Mouse (Mus musculus) forebrain, embryonic 14.5 days (tissue): ENCODE measurements around the gene Ppp1r12c. TPM values are rescaled to one million over a fixed set of nuclear protein-coding genes. Genes with fewer than 3 reads are reported as not detected.

Experiments
- ATAC-seq: fragments of 200-750 bp; cut with Nextera tagmentation; 2 replicates; pipeline ENCODE4 v1.8.0; 2017; ENCODE audit warnings: mild to moderate bottlenecking, moderate library complexity
- DNase-seq: peaks from one replicate; pipeline ENCODE4 v3.0.0-alpha.2; 2015; ENCODE audit warnings: low spot score
- H3K27ac ChIP-seq: fragments of 300-500 bp; sonication (generic); 2 replicates; pipeline ENCODE4 v1.5.1; 2014; ENCODE audit warnings: low read depth, mild to moderate bottlenecking, control low read depth, low read length, moderate library complexity
- H3K27me3 ChIP-seq: fragments of 300-500 bp; sonication (generic); replicated peaks from 2 replicates; pipeline ENCODE4 v1.6.1; 2014; ENCODE audit warnings: low read length, control low read depth, mixed read lengths; ENCODE audit not compliant: control insufficient read depth, insufficient read depth
- H3K36me3 ChIP-seq: fragments of 300-500 bp; sonication (generic); 2 replicates; pipeline ENCODE4 v1.6.1; 2014; ENCODE audit warnings: low read length, control low read depth; ENCODE audit not compliant: control insufficient read depth, insufficient read depth
- H3K4me1 ChIP-seq: fragments of 300-500 bp; sonication (generic); 2 replicates; pipeline ENCODE4 v1.6.1; 2014; ENCODE audit warnings: antibody characterized with exemption, low read length, control low read depth; ENCODE audit not compliant: control insufficient read depth, insufficient read depth
- H3K4me2 ChIP-seq: fragments of 300-500 bp; sonication (generic); 2 replicates; pipeline ENCODE4 v1.6.1; 2014; ENCODE audit warnings: mild to moderate bottlenecking, control low read depth, low read length
- H3K4me3 ChIP-seq: fragments of 300-500 bp; sonication (generic); 2 replicates; pipeline ENCODE4 v1.5.1; 2014; ENCODE audit warnings: low read depth, low read length, control low read depth
- H3K9ac ChIP-seq: fragments of 300-500 bp; sonication (generic); 2 replicates; pipeline ENCODE4 v1.6.1; 2014; ENCODE audit warnings: mild to moderate bottlenecking, low read length, control low read depth, moderate library complexity
- H3K9me3 ChIP-seq: fragments of 300-500 bp; sonication (generic); replicated peaks from 2 replicates; pipeline ENCODE4 v1.6.1; 2016; ENCODE audit warnings: low read length, control low read depth, mixed read lengths; ENCODE audit not compliant: control insufficient read depth
- WGBS: fragments of 180-500 bp; shearing (Covaris S2); extraction: QIAGEN DNeasy Blood & Tissue Kit; methylation state at CpG from one replicate; pipeline ENCODE4 v1.1.7; 2014; 5-methylcytosine and 5-hydroxymethylcytosine counted together
- polyA plus RNA-seq: library from polyadenylated mRNA; unstranded; fragments of >200 nt; fragmentation: Nextera tagmentation; extraction: Ambion mirVana; gene quantifications from 2 replicates; pipeline ENCODE4 v1.2.1, GENCODE M21; 2014

Ppp1r12c gene
- polyA plus RNA-seq, 1 experiment from 2014 or later: 29.4 TPM

DNA sequence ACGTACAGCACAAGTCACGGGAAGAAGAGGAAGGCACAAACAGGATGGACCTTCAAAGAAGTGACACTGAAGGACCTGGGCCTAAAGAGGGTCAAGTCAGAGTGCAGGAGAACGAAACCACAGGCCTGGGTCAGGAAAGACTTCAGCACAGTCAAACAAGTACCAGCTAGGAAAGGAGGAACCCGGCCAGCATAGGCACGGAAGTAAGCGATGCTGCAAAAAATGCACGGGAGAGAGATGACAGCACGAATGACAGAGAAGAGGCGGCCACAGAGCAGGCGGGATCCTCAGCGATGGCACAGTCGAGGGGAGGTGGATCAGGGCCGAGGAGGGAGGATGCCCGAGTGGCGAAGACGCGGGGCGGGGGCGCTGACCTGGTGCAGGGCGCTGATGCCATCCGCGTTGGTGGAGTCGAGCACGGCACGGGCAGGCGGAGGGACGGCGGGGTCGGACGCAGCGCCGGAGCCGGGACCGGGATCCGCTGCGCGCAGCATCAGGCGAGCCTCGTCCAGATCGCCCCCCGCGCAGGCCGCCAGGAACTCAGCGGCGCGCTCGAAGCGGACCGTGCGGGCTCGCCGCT is 498 bp downstream of the Ppp1r12c start:
- Histone ChIP-seq H3K9me3 (no peaks in the 10 kb centered on the region), H3K4me2 (peak overlapping the region; percentile 92), H3K4me1 (peaks cover 30% of the 10 kb centered on the region), H3K4me3 (peak overlapping the region; percentile 89), H3K27ac (peak overlapping the region; percentile 85), H3K36me3 (peaks cover 15% of the 10 kb centered on the region), H3K27me3 (no peaks in the 10 kb centered on the region), H3K9ac (peak overlapping the region; percentile 97)
- DNase-seq (peak; percentile 10), ATAC-seq (peak; percentile 51)
- WGBS: under 1% methylated on average over 23 of the region's 52 CpGs

DNA sequence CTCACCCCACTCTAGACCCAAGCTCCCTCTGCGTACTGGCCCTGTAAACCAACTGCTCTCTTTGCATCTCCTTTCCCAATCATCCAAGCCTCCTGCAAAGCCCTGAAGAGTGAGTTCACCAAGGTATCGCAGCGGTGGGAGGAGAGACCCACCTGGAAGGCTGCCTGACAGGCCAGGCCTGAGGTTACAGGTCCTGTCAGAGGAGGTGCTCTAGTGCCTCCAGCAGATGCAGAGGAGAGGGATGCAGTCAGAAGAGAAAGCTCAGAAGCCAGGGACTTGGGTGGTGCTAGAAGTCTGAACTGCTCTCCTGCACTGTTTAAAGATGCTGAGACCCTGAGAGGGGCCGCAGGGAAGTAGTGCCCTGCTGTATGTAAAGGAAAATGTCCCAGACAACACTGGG is 2.4 kb downstream of the Ppp1r12c start:
- DNase-seq (no peak), ATAC-seq (no peak)
- Histone ChIP-seq H3K9ac (peak overlapping the region; percentile 29), H3K4me2 (no peak overlapping the region), H3K36me3 (peaks cover 34% of the 10 kb centered on the region), H3K27me3 (no peaks in the 10 kb centered on the region), H3K4me3 (no peak overlapping the region), H3K4me1 (peaks cover 30% of the 10 kb centered on the region), H3K27ac (no peak overlapping the region), H3K9me3 (no peaks in the 10 kb centered on the region)
- 94% methylated on average over 4 of the region's 4 CpGs for WGBS

DNA sequence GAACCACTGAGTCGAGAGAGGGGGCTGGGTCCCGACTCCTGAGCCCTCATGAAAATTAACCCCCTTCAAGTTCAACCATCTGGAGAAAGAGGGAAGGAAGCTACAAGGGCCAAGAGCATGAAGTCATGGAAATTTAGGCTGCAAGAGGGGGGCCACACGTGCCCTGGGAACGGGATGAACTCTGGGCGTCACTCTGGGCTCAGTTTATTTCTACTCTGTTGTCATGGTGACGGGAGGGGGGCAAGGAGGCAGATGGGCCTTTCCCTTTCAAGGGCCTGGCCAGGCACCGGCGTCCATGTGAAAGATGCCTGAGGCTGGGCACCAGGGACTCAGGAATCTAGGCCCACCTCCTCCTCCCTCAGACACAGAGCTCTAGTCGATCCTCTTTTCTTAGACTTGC is 3.2 kb downstream of the Ppp1r12c start:
- Histone ChIP-seq H3K4me2 (peak overlapping the region; percentile 24), H3K4me3 (no peak overlapping the region), H3K9ac (peak overlapping the region; percentile 33; the same call in 1 of the 2 replicates), H3K36me3 (peaks cover 39% of the 10 kb centered on the region), H3K27ac (no peak overlapping the region), H3K9me3 (no peaks in the 10 kb centered on the region), H3K4me1 (peaks cover 30% of the 10 kb centered on the region), H3K27me3 (no peaks in the 10 kb centered on the region)
- peak; percentile 61 for DNase-seq
- ATAC-seq: no peak
- WGBS: 18% methylated on average over 9 of the region's 9 CpGs

DNA sequence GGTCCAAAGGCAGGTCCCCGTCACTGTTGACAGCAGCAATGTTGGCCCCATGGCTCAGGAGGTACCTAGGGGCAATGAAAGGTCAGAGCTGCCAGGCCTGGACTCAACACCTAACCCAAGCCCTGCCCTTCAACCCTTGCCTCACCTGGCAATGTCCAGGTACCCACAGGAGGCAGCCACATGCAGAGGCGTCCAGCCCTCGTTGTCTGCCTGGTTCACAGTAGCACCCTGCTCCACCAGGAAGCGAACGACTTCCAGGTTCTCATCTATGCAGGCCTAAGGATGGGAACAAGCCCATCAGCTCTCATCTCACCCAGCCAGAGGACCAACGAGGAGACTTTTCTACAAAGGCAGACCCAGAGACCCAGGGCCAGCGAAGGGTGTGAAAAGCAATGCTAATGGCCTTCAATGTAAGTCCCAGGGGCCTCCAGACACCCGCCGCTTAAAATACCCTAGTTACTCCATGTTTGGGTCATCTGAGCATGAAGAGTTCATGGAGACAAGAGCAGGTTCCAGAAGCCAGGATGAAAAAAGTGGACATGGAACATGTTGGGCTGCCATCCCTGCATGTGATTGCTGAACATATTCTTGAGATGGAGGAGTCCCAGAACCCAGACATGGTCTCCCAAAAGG is 4.1 kb downstream of the Ppp1r12c start:
- WGBS: 92% methylated on average over 9 of the region's 9 CpGs
- Histone ChIP-seq H3K4me2 (no peak overlapping the region), H3K36me3 (peaks cover 45% of the 10 kb centered on the region), H3K4me1 (peaks cover 29% of the 10 kb centered on the region), H3K9ac (0 out of 2 replicates have a peak overlapping the region, but pooled peaks have one; percentile 3), H3K27me3 (no peaks in the 10 kb centered on the region), H3K27ac (no peak overlapping the region), H3K4me3 (no peak overlapping the region), H3K9me3 (no peaks in the 10 kb centered on the region)
- no peak for DNase-seq
- no peak for ATAC-seq

DNA sequence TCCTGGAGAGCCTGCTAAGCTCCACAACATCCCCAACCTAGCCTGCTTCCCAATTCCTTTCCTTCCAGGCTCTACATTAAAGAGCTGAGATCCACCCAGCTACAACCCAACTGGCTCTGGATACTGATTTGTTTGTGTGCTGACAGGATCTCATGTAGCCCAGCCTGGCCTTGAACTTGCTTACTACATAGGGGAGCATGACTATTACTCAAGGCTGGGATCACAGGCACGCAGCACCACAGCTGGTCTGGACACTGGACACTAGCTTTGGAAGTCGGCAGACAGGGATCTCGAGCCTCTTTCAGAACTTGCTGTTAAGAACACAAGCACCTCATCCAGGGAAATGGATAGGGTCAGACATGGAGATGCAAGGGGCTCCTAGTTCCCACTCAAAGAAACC is 5.0 kb downstream of the Ppp1r12c start:
- H3K4me2 ChIP-seq: no peak overlapping the region
- H3K4me1 ChIP-seq: peaks cover 28% of the 10 kb centered on the region
- WGBS: 99% methylated on average over 3 of the region's 3 CpGs
- H3K36me3 ChIP-seq: peaks cover 54% of the 10 kb centered on the region
- H3K27ac ChIP-seq: no peak overlapping the region
- DNase-seq: no peak
- H3K9me3 ChIP-seq: no peaks in the 10 kb centered on the region
- no peaks in the 10 kb centered on the region for H3K27me3 ChIP-seq
- H3K4me3 ChIP-seq: no peak overlapping the region
- no peak overlapping the region for H3K9ac ChIP-seq
- no peak for ATAC-seq

DNA sequence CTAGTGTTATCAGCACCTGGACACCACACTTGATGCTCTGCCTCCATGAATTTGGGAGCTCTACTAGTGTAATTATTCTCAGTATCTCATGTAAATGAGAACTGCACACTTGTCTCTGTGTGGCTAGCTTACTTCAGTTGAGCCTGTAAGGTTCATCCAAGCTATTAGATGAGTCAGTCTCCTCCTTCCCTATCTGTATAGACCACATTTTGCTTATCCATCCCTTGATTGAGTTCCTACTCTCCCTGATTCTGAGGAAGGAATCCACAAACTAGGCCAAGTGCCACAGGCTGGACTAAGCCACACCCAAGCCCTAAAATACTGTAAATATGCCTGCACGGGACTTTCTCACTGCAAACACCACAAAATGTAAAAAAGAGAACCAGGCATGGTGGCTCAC is 7.5 kb downstream of the Ppp1r12c start:
- H3K4me1 ChIP-seq: peaks cover 10% of the 10 kb centered on the region
- no peak for ATAC-seq
- no peak overlapping the region for H3K4me2 ChIP-seq
- no peak overlapping the region for H3K27ac ChIP-seq
- H3K36me3 ChIP-seq: peaks cover 63% of the 10 kb centered on the region
- DNase-seq: no peak
- H3K9ac ChIP-seq: no peak overlapping the region
- H3K4me3 ChIP-seq: no peak overlapping the region
- H3K9me3 ChIP-seq: no peaks in the 10 kb centered on the region
- H3K27me3 ChIP-seq: no peaks in the 10 kb centered on the region
- 93% methylated on average over 1 of the region's 1 CpGs for WGBS

DNA sequence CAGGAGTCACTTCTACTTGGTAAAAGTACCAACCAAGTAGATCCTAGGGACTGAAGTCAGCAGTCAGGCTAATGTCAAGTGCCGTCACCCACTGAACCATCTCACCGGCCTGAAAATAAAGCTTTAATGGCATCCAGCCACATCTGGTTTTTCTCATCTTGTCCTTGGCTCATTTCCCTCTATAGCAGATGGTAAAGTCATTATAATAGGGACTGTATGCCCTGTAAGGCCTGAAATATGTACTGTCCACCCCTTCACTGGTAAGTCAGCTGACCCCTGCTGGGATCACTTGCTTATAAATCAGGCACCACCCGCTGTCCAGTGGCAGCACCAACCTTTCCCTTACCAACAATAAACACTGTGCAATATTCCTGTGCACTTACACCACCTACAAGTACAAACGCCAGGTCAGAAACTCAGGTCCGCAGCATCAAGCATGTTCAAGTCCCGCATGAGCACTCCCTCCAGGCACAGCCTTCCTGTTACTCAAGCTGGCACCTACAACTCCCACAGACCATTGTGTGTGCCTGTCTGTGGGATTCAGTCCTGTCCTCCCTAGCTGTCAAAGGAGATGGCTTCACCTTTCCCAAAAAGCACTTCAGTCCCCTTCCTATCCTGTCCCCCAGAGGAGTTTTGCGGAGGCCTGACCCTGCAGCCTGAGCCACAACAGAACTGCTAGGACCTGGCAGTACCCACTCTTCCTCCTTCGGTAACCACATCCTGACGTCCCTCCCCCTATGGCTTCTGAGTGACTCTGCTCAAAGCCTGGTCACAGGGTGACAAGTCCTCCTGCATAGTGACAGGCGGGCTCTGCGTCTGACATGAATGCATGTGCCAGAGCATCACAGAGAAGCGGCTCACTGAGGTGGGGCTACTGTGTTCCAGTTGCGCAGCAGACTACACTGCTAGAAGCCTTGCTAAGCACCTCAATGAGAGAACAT is 8.9 kb downstream of the Ppp1r12c start:
- peaks cover 71% of the 10 kb centered on the region for H3K36me3 ChIP-seq
- no peaks in the 10 kb centered on the region for H3K9me3 ChIP-seq
- H3K27ac ChIP-seq: no peak overlapping the region
- H3K9ac ChIP-seq: no peak overlapping the region
- ATAC-seq (no peak), DNase-seq (no peak)
- WGBS: 93% methylated on average over 13 of the region's 13 CpGs
- H3K4me2 ChIP-seq: no peak overlapping the region
- H3K27me3 ChIP-seq: no peaks in the 10 kb centered on the region
- no peak overlapping the region for H3K4me3 ChIP-seq
- no peaks in the 10 kb centered on the region for H3K4me1 ChIP-seq

DNA sequence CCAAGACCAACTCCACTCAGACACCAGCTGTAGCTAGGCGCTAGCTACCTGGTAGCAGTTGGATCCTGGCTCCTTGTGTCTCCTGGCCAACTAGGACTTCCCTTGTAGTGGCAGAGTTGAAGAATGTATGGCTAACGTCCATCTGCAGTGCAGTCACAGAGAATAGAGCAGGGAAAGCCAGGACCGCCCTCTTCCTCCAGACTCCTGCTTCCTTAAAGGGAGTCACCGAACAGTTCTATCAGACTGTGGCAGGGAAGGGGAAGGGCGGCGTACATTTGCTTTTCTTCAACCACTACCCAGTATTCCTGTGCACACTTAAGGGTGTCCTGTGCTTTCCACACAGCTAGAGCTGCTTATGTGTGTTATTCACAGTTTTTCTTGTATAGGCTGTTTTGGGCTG is 10.2 kb downstream of the Ppp1r12c start:
- no peak overlapping the region for H3K9ac ChIP-seq
- H3K4me3 ChIP-seq: no peak overlapping the region
- 91% methylated on average over 6 of the region's 6 CpGs for WGBS
- no peaks in the 10 kb centered on the region for H3K4me1 ChIP-seq
- H3K36me3 ChIP-seq: peaks cover 66% of the 10 kb centered on the region
- no peak overlapping the region for H3K27ac ChIP-seq
- H3K4me2 ChIP-seq: no peak overlapping the region
- DNase-seq (no peak), ATAC-seq (no peak)
- H3K27me3 ChIP-seq: no peaks in the 10 kb centered on the region
- no peaks in the 10 kb centered on the region for H3K9me3 ChIP-seq
